Mouse (Mus musculus): ENCODE measurements around the gene Pycard. TPM values are rescaled to one million over a fixed set of nuclear protein-coding genes. Genes with fewer than 3 reads are reported as not detected.
"Not testable (repeated sequence)": the region's sequence is repeated elsewhere in the genome, so short reads cannot be mapped to it uniquely, and the experiment has no call there.

Gene Pycard
- polyA plus RNA-seq, 1 experiment from 2014 or later = 6.4 TPM

DNA sequence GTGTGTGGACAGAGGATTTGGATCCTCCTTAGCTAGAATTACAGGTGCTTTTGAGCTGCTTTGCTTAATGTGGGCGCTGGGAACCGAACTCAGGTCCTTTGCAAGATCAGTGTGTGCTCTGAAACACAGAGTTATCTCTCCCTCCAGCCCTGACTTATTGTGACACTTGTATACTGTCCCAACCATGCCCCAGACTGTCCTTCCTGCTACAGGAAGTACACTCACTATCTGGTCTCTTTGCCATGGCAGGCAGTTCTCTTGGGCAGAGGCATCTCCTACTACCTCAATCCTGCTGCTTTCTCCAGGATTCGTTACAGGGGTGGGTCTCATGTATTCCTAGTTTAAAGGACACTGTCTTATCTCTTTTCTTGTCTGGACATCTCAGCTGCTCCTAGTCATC, 24.6 kb upstream of the Pycard start:
- H3K4me1 ChIP-seq = no peaks in the 10 kb centered on the region
- 86% methylated on average over 3 of the region's 3 CpGs for WGBS
- H3K9me3 ChIP-seq (replicated peaks) = no peaks in the 10 kb centered on the region
- H3K4me2 ChIP-seq (replicated peaks) = no peak overlapping the region
- no peak overlapping the region for H3K27ac ChIP-seq
- H3K36me3 ChIP-seq = no peaks in the 10 kb centered on the region
- no peak for ATAC-seq (ENCODE audit: low FRiP score)
- no peaks in the 10 kb centered on the region for H3K27me3 ChIP-seq
- no peak overlapping the region for H3K4me3 ChIP-seq
- no peak overlapping the region for H3K9ac ChIP-seq

DNA sequence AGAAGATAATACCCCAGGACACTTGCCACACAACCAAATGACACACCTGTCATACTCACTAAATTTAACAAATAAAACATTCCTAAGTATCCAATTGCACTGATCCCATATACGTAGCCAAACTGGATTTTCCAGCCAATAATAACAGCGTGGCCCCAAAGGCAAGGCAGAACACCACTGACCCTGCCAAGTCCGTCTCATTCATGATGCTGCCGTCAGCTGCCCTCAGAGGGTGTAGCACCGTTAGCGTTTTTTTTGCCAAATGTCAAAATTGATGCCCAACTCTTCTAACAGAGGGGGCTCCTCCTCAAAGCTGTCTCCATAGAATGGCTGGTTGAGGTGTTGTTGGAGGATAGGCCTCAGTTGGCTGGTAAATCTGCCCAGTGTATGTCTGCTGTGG, 23.0 kb upstream of the Pycard start:
- WGBS = 91% methylated on average over 6 of the region's 6 CpGs
- Histone ChIP-seq H3K4me1 (no peaks in the 10 kb centered on the region), H3K9me3 (replicated peaks) (no peaks in the 10 kb centered on the region), H3K36me3 (no peaks in the 10 kb centered on the region), H3K9ac (no peak overlapping the region), H3K27ac (no peak overlapping the region), H3K4me2 (replicated peaks) (no peak overlapping the region), H3K27me3 (no peaks in the 10 kb centered on the region), H3K4me3 (no peak overlapping the region)
- ATAC-seq (ENCODE audit: low FRiP score) = no peak

DNA sequence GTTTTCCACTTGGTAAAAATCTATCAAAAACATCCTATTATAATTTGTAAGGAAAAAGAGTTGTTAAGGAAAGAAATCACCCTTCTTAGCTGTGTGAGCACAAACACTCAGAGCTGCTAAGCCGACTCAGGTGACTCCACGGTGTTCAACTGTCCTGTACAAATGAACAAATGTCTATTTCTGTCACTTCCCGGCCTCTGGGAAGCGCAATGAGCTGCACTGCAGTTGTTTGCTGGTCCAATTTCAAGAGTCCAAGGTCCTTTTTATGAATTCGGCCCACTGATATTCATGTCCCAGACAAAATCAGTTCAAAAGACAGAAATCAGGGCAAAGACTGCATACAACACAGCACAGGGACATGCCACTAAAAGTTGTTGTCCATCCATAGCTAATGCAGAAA, 22.5 kb upstream of the Pycard start:
- H3K4me2 ChIP-seq (replicated peaks); H3K4me3 ChIP-seq; H3K27me3 ChIP-seq; H3K27ac ChIP-seq; H3K36me3 ChIP-seq; H3K9ac ChIP-seq; ATAC-seq (ENCODE audit: low FRiP score); H3K4me1 ChIP-seq; H3K9me3 ChIP-seq (replicated peaks): not testable (repeated sequence)
- WGBS = 81% methylated on average over 5 of the region's 5 CpGs

- H3K27me3 ChIP-seq = no peaks in the 10 kb centered on the region
- WGBS = 94% methylated on average over 13 of the region's 13 CpGs
- H3K4me2 ChIP-seq (replicated peaks) = no peak overlapping the region
- H3K27ac ChIP-seq = no peak overlapping the region
- H3K4me3 ChIP-seq = no peak overlapping the region
- H3K9me3 ChIP-seq (replicated peaks) = no peaks in the 10 kb centered on the region
- H3K36me3 ChIP-seq = no peaks in the 10 kb centered on the region
- no peaks in the 10 kb centered on the region for H3K4me1 ChIP-seq
- no peak overlapping the region for H3K9ac ChIP-seq
- ATAC-seq (ENCODE audit: low FRiP score) = no peak
Measured at GRCm38 (mm10) chr7:128013116-128013515, 19.4 kb upstream of the Pycard start.

- 78% methylated on average over 13 of the region's 13 CpGs for WGBS
- no peaks in the 10 kb centered on the region for H3K27me3 ChIP-seq
- no peak overlapping the region for H3K4me2 ChIP-seq (replicated peaks)
- H3K9ac ChIP-seq = no peak overlapping the region
- ATAC-seq (ENCODE audit: low FRiP score) = no peak
- H3K27ac ChIP-seq = no peak overlapping the region
- no peak overlapping the region for H3K4me3 ChIP-seq
- H3K9me3 ChIP-seq (replicated peaks) = no peaks in the 10 kb centered on the region
- H3K36me3 ChIP-seq = no peaks in the 10 kb centered on the region
- H3K4me1 ChIP-seq = no peaks in the 10 kb centered on the region
Measured at GRCm38 (mm10) chr7:128012136-128012780, 18.6 kb upstream of the Pycard start.

DNA sequence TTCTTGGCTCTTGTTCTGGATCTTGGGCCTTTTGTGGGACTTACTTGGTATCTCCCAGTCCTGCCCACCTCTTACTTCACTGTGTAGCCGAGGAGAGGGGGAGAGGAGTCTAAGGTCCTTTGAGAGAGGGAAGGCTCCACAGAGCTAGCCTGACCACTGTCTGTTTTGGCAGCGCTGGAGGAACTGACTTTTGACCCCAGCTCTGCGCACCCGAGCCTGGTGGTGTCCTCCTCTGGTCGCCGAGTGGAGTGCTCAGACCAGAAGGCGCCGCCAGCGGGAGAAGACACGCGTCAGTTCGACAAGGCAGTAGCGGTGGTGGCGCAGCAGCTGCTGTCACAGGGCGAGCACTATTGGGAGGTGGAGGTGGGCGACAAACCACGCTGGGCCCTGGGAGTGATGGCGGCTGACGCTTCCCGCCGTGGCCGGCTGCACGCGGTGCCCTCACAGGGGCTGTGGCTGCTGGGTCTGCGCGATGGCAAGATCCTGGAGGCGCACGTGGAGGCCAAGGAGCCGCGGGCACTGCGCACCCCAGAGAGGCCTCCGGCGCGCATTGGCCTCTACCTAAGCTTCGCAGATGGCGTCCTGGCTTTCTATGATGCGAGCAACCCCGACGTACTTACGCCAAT, 16.2 kb upstream of the Pycard start:
- WGBS = 51% methylated on average over 40 of the region's 40 CpGs
- Histone ChIP-seq H3K27ac (no peak overlapping the region), H3K4me2 (replicated peaks) (peak overlapping the region; percentile 1; the same call in 1 of the 2 replicates), H3K9me3 (replicated peaks) (no peaks in the 10 kb centered on the region), H3K27me3 (0 out of 2 replicates have a peak, but pooled peaks cover under 1% of the 10 kb centered on the region), H3K36me3 (no peaks in the 10 kb centered on the region), H3K4me3 (no peak overlapping the region), H3K4me1 (peaks cover under 1% of the 10 kb centered on the region; the same call in 1 of the 2 replicates), H3K9ac (no peak overlapping the region)
- no peak for ATAC-seq (ENCODE audit: low FRiP score)

GRCm38 (mm10) chr7:128006193-128006592, 12.5 kb upstream of the Pycard start:
- Histone ChIP-seq H3K4me1 (peaks cover 8% of the 10 kb centered on the region), H3K36me3 (no peaks in the 10 kb centered on the region), H3K4me2 (replicated peaks) (no peak overlapping the region), H3K9ac (no peak overlapping the region), H3K4me3 (no peak overlapping the region), H3K27me3 (peaks cover 15% of the 10 kb centered on the region), H3K9me3 (replicated peaks) (no peaks in the 10 kb centered on the region), H3K27ac (no peak overlapping the region)
- no peak for ATAC-seq (ENCODE audit: low FRiP score)
- WGBS = 79% methylated on average over 7 of the region's 7 CpGs

DNA sequence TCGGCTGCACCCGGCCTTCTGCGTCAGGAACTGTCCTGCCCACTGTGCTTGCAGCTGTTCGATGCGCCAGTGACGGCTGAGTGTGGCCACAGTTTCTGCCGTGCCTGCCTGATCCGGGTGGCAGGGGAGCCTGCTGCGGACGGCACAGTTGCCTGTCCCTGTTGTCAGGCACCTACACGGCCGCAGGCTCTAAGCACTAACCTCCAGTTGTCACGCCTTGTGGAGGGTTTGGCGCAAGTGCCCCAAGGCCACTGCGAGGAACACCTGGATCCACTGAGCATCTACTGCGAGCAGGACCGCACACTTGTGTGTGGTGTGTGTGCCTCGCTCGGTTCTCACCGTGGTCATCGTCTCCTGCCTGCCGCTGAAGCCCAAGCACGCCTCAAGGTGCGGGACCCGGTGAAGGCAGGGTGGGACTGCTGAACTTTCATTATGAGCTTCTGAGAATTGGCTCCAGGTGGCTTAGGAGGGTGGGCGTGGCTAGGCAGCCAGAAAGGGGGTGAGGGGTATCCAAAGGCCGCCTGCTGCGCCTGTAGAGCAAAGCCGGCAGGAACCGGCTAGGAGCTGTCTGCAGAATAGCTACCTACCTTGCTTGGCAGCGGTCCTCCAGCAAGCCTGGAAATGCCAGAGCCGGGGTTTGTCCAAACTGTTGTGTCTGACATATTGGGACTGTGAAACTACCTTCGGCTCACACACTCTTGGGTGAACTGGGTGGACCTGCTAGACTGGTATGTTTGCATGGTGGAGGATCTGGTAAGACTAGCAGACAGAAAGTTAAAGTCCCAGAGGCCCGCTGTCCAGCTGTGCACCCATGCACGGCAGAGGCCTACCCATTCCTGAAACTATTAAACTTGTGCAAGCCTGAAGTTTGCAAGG, 11.1 kb upstream of the Pycard start:
- 27% methylated on average over 35 of the region's 35 CpGs for WGBS
- Histone ChIP-seq H3K9ac (no peak overlapping the region), H3K4me2 (replicated peaks) (peak overlapping the region; percentile 41), H3K4me3 (no peak overlapping the region), H3K36me3 (no peaks in the 10 kb centered on the region), H3K4me1 (peaks cover 8% of the 10 kb centered on the region), H3K9me3 (replicated peaks) (no peaks in the 10 kb centered on the region), H3K27me3 (peaks cover 15% of the 10 kb centered on the region), H3K27ac (no peak overlapping the region)
- no peak for ATAC-seq (ENCODE audit: low FRiP score)

- Histone ChIP-seq H3K4me1 (peaks cover 8% of the 10 kb centered on the region), H3K4me2 (replicated peaks) (peak overlapping the region; percentile 41; the same call in 1 of the 2 replicates), H3K9me3 (replicated peaks) (no peaks in the 10 kb centered on the region), H3K36me3 (no peaks in the 10 kb centered on the region), H3K9ac (no peak overlapping the region), H3K4me3 (no peak overlapping the region), H3K27ac (no peak overlapping the region), H3K27me3 (peaks cover 15% of the 10 kb centered on the region)
- no peak for ATAC-seq (ENCODE audit: low FRiP score)
- 72% methylated on average over 5 of the region's 5 CpGs for WGBS
Measured at GRCm38 (mm10) chr7:128004150-128004486, 10.5 kb upstream of the Pycard start.

GRCm38 (mm10) chr7:128003688-128004087, 10.0 kb upstream of the Pycard start, which contains the start of gene Trim72:
TSS of gene Trim72 (plus strand) at chr7:128003949.
- ATAC-seq (ENCODE audit: low FRiP score) = no peak
- Histone ChIP-seq H3K27me3 (peaks cover 15% of the 10 kb centered on the region), H3K9me3 (replicated peaks) (no peaks in the 10 kb centered on the region), H3K9ac (no peak within 1 kb of the TSS), H3K4me1 (peaks cover 8% of the 10 kb centered on the region), H3K4me2 (replicated peaks) (peak within 1 kb of the TSS; percentile 41), H3K27ac (no peak within 1 kb of the TSS), H3K4me3 (no peak within 1 kb of the TSS), H3K36me3 (no peaks in the 10 kb centered on the region)
- 92% methylated on average over 2 of the region's 2 CpGs for WGBS

- no peak overlapping the region for H3K4me2 ChIP-seq (replicated peaks)
- H3K9ac ChIP-seq = no peak overlapping the region
- ATAC-seq (ENCODE audit: low FRiP score) = no peak
- no peak overlapping the region for H3K4me3 ChIP-seq
- H3K9me3 ChIP-seq (replicated peaks) = no peaks in the 10 kb centered on the region
- 85% methylated on average over 6 of the region's 6 CpGs for WGBS
- H3K36me3 ChIP-seq = no peaks in the 10 kb centered on the region
- peaks cover 8% of the 10 kb centered on the region for H3K4me1 ChIP-seq
- H3K27ac ChIP-seq = no peak overlapping the region
- H3K27me3 ChIP-seq = peaks cover 15% of the 10 kb centered on the region
Measured at GRCm38 (mm10) chr7:128003098-128003497, 9.4 kb upstream of the Pycard start.

DNA sequence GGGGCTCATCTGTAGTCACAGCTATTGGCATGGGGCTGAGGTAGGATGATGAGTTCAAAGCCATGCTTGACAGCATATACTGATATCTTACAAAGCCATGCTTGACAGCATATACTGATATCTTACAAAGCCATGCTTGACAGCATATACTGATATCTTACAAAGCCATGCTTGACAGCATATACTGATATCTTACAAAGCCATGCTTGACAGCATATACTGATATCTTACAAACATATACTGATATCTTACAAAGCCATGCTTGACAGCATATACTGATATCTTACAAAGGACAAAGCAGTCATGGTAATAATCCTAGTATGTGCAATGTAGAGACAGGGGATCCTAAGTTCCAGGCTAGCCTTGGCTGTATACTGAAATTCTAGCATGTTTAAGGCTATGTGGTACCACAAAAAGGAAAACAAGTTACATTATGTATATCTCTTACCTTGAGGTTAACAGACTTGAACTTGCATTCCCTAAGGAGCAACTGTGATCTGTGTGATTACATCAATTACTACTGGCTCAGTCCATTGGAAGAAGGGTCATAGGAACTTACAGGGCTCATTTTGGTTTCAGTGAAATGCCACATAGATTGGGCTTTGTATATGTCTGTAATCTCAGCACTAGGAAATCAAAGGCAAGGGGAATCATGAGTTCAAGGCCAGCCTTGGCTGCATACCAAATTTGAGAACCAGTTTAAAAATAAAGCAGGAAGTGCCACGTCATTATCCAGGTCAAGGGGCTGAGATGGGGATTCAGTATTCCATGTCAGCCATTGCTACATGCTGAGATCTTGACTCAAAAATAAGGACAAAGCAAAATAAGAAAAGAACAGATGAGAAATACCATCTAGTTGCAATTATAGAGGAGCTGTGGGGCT, 6.6 kb upstream of the Pycard start:
- H3K9me3 ChIP-seq (replicated peaks) = no peaks in the 10 kb centered on the region
- H3K4me2 ChIP-seq (replicated peaks) = no peak overlapping the region
- H3K4me1 ChIP-seq = peaks cover 8% of the 10 kb centered on the region
- no peak for ATAC-seq (ENCODE audit: low FRiP score)
- H3K27me3 ChIP-seq = peaks cover 15% of the 10 kb centered on the region
- H3K36me3 ChIP-seq = no peaks in the 10 kb centered on the region
- 76% methylated on average over 1 of the region's 1 CpGs for WGBS
- no peak overlapping the region for H3K4me3 ChIP-seq
- H3K27ac ChIP-seq = no peak overlapping the region
- H3K9ac ChIP-seq = no peak overlapping the region
